Mouse (Mus musculus) mouse trophoblast stem cell (cell line): ENCODE measurements around the gene Gpr15.

Experiments
- in situ Hi-C, 2 experiments: fragments of 300-500 bp; cut with MseI, MboI; formaldehyde crosslinking; loops; 2 replicates in 1 of 2; 3 replicates in 1 of 2; pipeline ENCODE4 v1.15.1; 2025

Gene Gpr15

GRCm38 (mm10) chr16:58702329-58702932, 16.4 kb downstream of the Gpr15 start:
- in situ Hi-C loops = no loop called here

GRCm38 (mm10) chr16:58701779-58702178, 17.1 kb downstream of the Gpr15 start:
- in situ Hi-C loops = no loop called here

- in situ Hi-C loops = no loop called here
These were observed 17.9 kb downstream of the Gpr15 start for GRCm38 (mm10) chr16:58700816-58701424.

- in situ Hi-C loops = no loop called here
These were observed 18.7 kb downstream of the Gpr15 start for GRCm38 (mm10) chr16:58700174-58700573.

GRCm38 (mm10) chr16:58697261-58697660, 21.6 kb downstream of the Gpr15 start:
- in situ Hi-C loops = no loop called here

- in situ Hi-C loops = no loop called here
These were observed 22.1 kb downstream of the Gpr15 start for GRCm38 (mm10) chr16:58696796-58697195.

- in situ Hi-C loops = no loop called here
These were observed 24.8 kb downstream of the Gpr15 start for GRCm38 (mm10) chr16:58694091-58694490.

- in situ Hi-C loops = no loop called here
These were observed 28.5 kb downstream of the Gpr15 start for GRCm38 (mm10) chr16:58690322-58690732.

- in situ Hi-C loops = no loop called here
These were observed 29.2 kb downstream of the Gpr15 start for GRCm38 (mm10) chr16:58689555-58690169.

GRCm38 (mm10) chr16:58688534-58688933, 30.3 kb downstream of the Gpr15 start:
- in situ Hi-C loops = no loop called here

GRCm38 (mm10) chr16:58685548-58686537, 33.0 kb downstream of the Gpr15 start:
- in situ Hi-C loops = no loop called here

- in situ Hi-C loops = no loop called here
These were observed 34.3 kb downstream of the Gpr15 start for GRCm38 (mm10) chr16:58684537-58684936.

- in situ Hi-C loops = no loop called here
These were observed 35.0 kb downstream of the Gpr15 start for GRCm38 (mm10) chr16:58683911-58684310.

- in situ Hi-C loops = no loop called here
These were observed 36.0 kb downstream of the Gpr15 start for GRCm38 (mm10) chr16:58682870-58683269.

- in situ Hi-C loops = no loop called here
These were observed 36.8 kb downstream of the Gpr15 start for GRCm38 (mm10) chr16:58682046-58682445.

- in situ Hi-C loops = no loop called here
These were observed 40.2 kb downstream of the Gpr15 start for GRCm38 (mm10) chr16:58678660-58679059.

- in situ Hi-C loops = no loop called here
These were observed 41.4 kb downstream of the Gpr15 start for GRCm38 (mm10) chr16:58677491-58677890.

GRCm38 (mm10) chr16:58676633-58677032, 42.2 kb downstream of the Gpr15 start:
- in situ Hi-C loops = no loop called here

- in situ Hi-C loops = no loop called here
These were observed 42.7 kb downstream of the Gpr15 start for GRCm38 (mm10) chr16:58676156-58676555.

- in situ Hi-C loops = no loop called here
These were observed 43.6 kb downstream of the Gpr15 start for GRCm38 (mm10) chr16:58675256-58675655.

GRCm38 (mm10) chr16:58673811-58674410, 45.0 kb downstream of the Gpr15 start:
- in situ Hi-C loops = no loop called here

GRCm38 (mm10) chr16:58672396-58672795, 46.5 kb downstream of the Gpr15 start:
- in situ Hi-C loops = no loop called here
